8 mouse cellular contexts compared by ENCODE assay signal in genomic region chr14:71670435-71670834, GRCm38 (mm10).
DNase-seq lines count a peak whose midpoint lies in the region; ATAC-seq lines count a peak whose summit lies in the region.

No protein-coding gene starts in this region.

- no peak overlapping the region for H3K4me2 ChIP-seq in hindbrain, embryonic 12.5 days (replicated peaks)

- no peak overlapping the region for H3K4me3 ChIP-seq in hindbrain, embryonic 12.5 days

- peak; percentile 66 to 85 for DNase-seq in adrenal gland, adult (ENCODE audit: inconsistent age in 2 of 2, low spot score in 1 of 2)
- peak; percentile 71 to 80 for DNase-seq in cerebellum, postnatal 10 days
- peak; percentile 11 to 34 for DNase-seq in frontal cortex, postnatal 36 days (ENCODE audit: low spot score in 2 of 2)
- DNase-seq in layer of hippocampus, postnatal 14 days (ENCODE audit: low spot score in 2 of 2): peak; percentile 22 to 28
- DNase-seq in lung, postnatal 25 days (ENCODE audit: low spot score): peak; percentile 8
- DNase-seq in right cerebral cortex, adult 2 months (ENCODE audit: low spot score in 2 of 2): peak; percentile 35 to 37

- no peaks in the 10 kb centered on the region for H3K4me1 ChIP-seq in hindbrain, embryonic 12.5 days

- ATAC-seq in hindbrain, embryonic 12.5 days (ENCODE audit: low FRiP score): peak; percentile 73
- no peak for ATAC-seq in inflammation-experienced regulatory T-cells, adult 6 months

- H3K36me3 ChIP-seq in hindbrain, embryonic 12.5 days: no peaks in the 10 kb centered on the region

- H3K27ac ChIP-seq in hindbrain, embryonic 12.5 days: no peak overlapping the region

- H3K27me3 ChIP-seq in hindbrain, embryonic 12.5 days: no peaks in the 10 kb centered on the region

- H3K9ac ChIP-seq in hindbrain, embryonic 12.5 days: no peak overlapping the region

- 0% methylated on average over 1 of the region's 1 CpGs for WGBS in hindbrain, embryonic 12.5 days

- H3K9me3 ChIP-seq in hindbrain, embryonic 12.5 days (replicated peaks): no peaks in the 10 kb centered on the region

Comparison
In these comparisons a context has a peak if more than half of its experiments do, and no peak if none do; other contexts are left out.
1. DNase-seq: peak in every context shown above with its lines; median percentile 76 in adrenal gland, adult; 76 in cerebellum, postnatal 10 days; 36 in right cerebral cortex, adult 2 months; 25 in layer of hippocampus, postnatal 14 days; 22 in frontal cortex, postnatal 36 days; 8 in lung, postnatal 25 days.